Mouse (Mus musculus): Measurements from ENCODE around the gene Elovl1.

DNA sequence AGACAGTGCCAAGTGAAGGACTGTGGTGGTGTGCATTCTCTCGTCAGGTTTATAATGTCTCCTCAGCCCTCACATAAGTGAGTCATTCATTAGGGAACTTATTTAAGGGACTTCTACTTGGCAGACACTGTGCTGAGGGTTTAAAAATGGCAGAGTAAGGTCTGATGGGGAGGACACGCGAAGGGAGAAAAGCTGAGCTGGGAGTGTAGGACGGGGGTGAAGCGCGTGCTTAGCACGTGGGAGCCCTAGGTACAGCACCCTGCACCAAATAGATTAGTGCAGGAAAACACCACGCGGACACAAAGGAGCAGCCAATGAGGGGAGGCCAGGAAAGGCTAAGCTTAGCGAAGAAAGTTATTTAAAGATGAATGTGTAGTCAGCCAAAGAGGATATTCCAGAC is 17.2 kb downstream of the Elovl1 start:
- TF ChIP-seq POLR2A (IDR thresholded peaks at IDR 0.05; ENCODE audit: low read depth, low read length) (no peak), CTCF (IDR thresholded peaks at IDR 0.05; ENCODE audit: borderline replicate concordance, insufficient read depth, low read length) (no peak)

Data from embryonic fibroblast, embryonic 13.5 days (primary cell).